Mouse (Mus musculus) neural tube, postnatal 0 days (tissue): ENCODE data around the gene Pctp. TPM values are rescaled to one million over a fixed set of nuclear protein-coding genes. Genes with fewer than 3 reads are reported as not detected.

Source experiments
- polyA plus RNA-seq: library from polyadenylated mRNA; unstranded; fragments of >200 nt; fragmentation: Nextera tagmentation; extraction: Ambion mirVana; gene quantifications from 2 replicates; pipeline ENCODE4 v1.2.1, GENCODE M21; 2015

Gene Pctp
- 1.3 and 1.9 TPM in 2 replicates for polyA plus RNA-seq

GRCm38 (mm10) chr11:90002231-90002986 lies at the start of gene Pctp:
TSS of gene Pctp (minus strand) at chr11:90002894.

DNA sequence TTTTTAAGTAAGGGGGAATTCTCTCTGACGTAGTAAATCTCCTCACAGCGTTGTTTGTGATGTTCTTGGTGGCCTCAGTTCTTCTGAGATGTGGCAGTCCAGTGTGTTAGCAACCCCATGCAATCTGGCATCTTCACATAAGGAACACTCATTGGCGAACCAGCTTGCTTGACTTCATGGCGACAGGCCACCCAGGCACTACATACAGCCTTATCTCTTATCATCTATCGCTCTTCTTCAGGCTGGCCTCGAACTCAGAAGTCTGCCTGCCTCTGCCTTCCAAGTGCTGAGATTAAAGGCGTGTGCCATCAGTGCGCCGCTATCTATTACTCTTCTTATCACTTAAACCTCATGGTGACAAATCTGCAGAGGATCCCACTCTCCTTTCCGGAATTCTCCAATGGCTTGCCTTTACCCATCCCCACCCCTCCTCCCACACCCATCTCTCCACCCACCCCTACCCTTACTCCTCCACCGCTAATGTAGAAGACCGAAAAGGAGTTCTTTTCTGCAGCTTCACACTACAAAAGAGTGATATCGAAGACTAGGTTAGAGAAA lies 27.2 kb upstream of the Pctp start, which contains the start of gene Tmem100:
TSS of gene Tmem100 (plus strand) at position 508 of the 558 bp plus-strand sequence.

Other genes with a start within 250 kb of the Pctp start
- 5.1 and 5.8 TPM in 2 replicates for gene Ankfn1, start 225.2 kb downstream of the Pctp start, polyA plus RNA-seq
- 55.8 and 58.0 TPM in 2 replicates for gene Tmem100, start 27.5 kb upstream of the Pctp start, polyA plus RNA-seq
- gene Gm45716, start 184.8 kb upstream of the Pctp start, polyA plus RNA-seq = 19.3 and 20.2 TPM in 2 replicates
- gene Mmd, start 246.6 kb upstream of the Pctp start, polyA plus RNA-seq = 99.2 and 100 TPM in 2 replicates